Mouse (Mus musculus) layer of hippocampus, adult 2 months (tissue): ENCODE measurements at regions not wholly inside any gene's neighbourhood (a gene's known extent, or its start where the extent isn't known, plus 50 kb on each side); places are given as distances from the start of the nearest gene placed in this dataset.

Source experiments
- DNase-seq, 2 experiments: peaks; one replicate each; pipeline ENCODE4 v3.0.0; 2022; ENCODE audit warnings: low spot score in 2 of 2
- H3K27ac ChIP-seq: fragments of 200-600 bp; 2 replicates; pipeline ENCODE4 v1.8.1; 2022
- H3K4me3 ChIP-seq: fragments of 200-600 bp; 2 replicates; pipeline ENCODE4 v1.8.1; 2022; ENCODE audit warnings: mild to moderate bottlenecking
- CTCF ChIP-seq: fragments of 200-600 bp; conservative IDR thresholded peaks from 2 replicates; pipeline ENCODE4 v1.8.1; 2022; ENCODE audit warnings: antibody characterized with exemption, mild to moderate bottlenecking, moderate library complexity

- Histone ChIP-seq H3K27ac (no peak overlapping the region), H3K4me3 (no peak overlapping the region)
- no peak for TF ChIP-seq CTCF
- DNase-seq, result no peak
Measured at GRCm38 (mm10) chr8:26835616-26836015, 141.5 kb upstream of the Zfp703 start.

- Histone ChIP-seq H3K27ac (no peak overlapping the region), H3K4me3 (no peak overlapping the region)
- TF ChIP-seq CTCF, result no peak
- no peak for DNase-seq
Measured at GRCm38 (mm10) chr8:26836552-26836951, 140.6 kb upstream of the Zfp703 start.

DNA sequence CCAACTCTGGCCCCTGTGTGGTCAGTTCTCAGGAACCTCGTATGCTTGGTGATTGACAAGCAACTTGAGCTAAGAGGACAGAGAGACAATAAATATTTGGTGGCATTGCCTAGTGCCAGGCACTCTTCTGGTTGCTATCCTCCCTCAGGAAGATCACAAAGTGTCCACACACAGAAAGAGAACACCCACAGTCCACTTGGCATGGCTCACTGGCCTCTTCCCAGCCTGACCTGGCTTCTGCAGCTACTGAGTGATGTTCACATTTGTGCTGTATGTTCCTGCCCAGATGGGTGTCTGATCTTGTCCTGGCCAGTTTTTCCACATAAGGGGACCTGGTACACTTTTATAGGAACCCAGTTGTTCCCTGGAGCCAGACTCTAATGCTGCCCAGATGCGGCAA, 136.8 kb upstream of the Zfp703 start:
- H3K27ac ChIP-seq, result no peak overlapping the region
- no peak for DNase-seq
- TF ChIP-seq CTCF, result no peak
- H3K4me3 ChIP-seq, result no peak overlapping the region

GRCm38 (mm10) chr8:26840745-26841680, 136.1 kb upstream of the Zfp703 start:
- no peak for TF ChIP-seq CTCF
- Histone ChIP-seq H3K4me3 (no peak overlapping the region), H3K27ac (no peak overlapping the region)
- DNase-seq, result no peak

GRCm38 (mm10) chr8:26843714-26844113, 133.4 kb upstream of the Zfp703 start:
- no peak for DNase-seq
- Histone ChIP-seq H3K4me3 (no peak overlapping the region), H3K27ac (no peak overlapping the region)
- TF ChIP-seq CTCF, result no peak

DNA sequence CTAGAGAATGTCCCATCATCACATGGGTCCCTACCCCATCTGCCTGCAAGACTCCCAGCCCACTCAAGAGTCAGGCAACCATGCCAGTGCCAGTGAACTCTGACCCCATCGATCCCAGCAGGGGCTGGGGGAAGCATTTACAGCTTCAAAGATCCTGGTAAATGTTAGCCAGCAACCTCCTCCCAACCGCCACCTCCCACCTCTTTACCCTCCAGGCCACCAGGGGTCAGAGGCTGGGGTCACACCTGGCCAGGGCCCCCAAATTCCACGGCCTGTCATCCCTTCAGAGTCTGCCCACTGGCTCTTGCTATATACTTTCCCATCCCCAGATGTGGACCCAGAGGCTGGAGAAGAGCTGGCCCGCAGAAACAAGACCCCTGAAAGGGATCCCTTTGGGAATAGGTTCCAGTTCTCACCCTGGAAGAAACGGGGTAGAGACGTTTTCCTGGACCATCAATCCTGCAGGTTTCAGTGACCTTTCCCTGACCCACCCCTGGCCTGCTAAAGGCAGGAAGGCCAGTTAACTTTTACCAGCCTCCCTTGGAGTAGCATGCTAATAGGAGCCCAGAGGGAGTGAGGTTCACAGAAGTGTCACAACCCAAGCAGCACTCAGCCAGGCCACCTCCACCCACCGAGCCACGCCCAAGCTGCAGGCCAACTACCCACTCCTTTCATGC, 132.9 kb upstream of the Zfp703 start:
- no peak for TF ChIP-seq CTCF
- H3K27ac ChIP-seq, result no peak overlapping the region
- DNase-seq, result no peak
- no peak overlapping the region for H3K4me3 ChIP-seq

DNA sequence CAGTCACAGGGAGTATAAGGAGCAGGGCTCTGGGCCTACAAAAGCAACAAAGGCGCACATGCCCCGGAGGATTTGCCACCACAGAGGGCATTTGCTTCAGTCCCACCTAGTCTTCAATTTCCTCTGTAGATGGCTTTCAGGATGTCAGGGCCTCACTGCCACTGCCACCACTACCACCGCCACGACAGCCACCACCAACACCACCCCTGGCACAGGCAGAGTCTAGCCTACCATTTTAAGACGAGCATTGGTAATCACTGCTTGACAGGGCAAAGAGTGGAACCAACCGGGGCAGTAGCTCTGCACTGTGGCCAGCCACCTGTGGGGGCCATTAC, 132.3 kb upstream of the Zfp703 start:
- Histone ChIP-seq H3K27ac (no peak overlapping the region), H3K4me3 (no peak overlapping the region)
- no peak for TF ChIP-seq CTCF
- DNase-seq, result no peak

GRCm38 (mm10) chr8:26845481-26846194, 131.5 kb upstream of the Zfp703 start:
- no peak overlapping the region for H3K4me3 ChIP-seq
- no peak for DNase-seq
- no peak overlapping the region for H3K27ac ChIP-seq
- TF ChIP-seq CTCF, result no peak

- H3K27ac ChIP-seq, result no peak overlapping the region
- no peak overlapping the region for H3K4me3 ChIP-seq
- no peak for TF ChIP-seq CTCF
- DNase-seq, result no peak
Measured at GRCm38 (mm10) chr8:26847009-26847408, 130.1 kb upstream of the Zfp703 start.

GRCm38 (mm10) chr8:26848098-26848772, 128.9 kb upstream of the Zfp703 start:
- TF ChIP-seq CTCF, result no peak
- no peak overlapping the region for H3K27ac ChIP-seq
- no peak for DNase-seq
- H3K4me3 ChIP-seq, result no peak overlapping the region

GRCm38 (mm10) chr8:26848955-26849684, 128.0 kb upstream of the Zfp703 start:
- no peak overlapping the region for H3K27ac ChIP-seq
- peak in 1 of 2 experiments; percentile 24 for DNase-seq

More at GRCm38 (mm10) chr8:26848955-26849684, 128.0 kb upstream of the Zfp703 start:
- H3K4me3 ChIP-seq, result no peak overlapping the region
- TF ChIP-seq CTCF, result no peak
